Mouse (Mus musculus) gastrocnemius, postnatal 14 days (tissue): ENCODE measurements at regions not wholly inside any gene's neighbourhood (a gene's known extent, or its start where the extent isn't known, plus 50 kb on each side); places are given as distances from the start of the nearest gene placed in this dataset.

ENCODE experiments used
- DNase-seq: peaks from one replicate; pipeline ENCODE4 v3.0.0; 2021; ENCODE audit warnings: mixed read lengths
- intact Hi-C: fragments of 180-260 bp; cut with DNase I; formaldehyde crosslinking; loops from one replicate; pipeline ENCODE4 v1.15.1; 2025; ENCODE audit warnings: low total_unique reads

GRCm38 (mm10) chr11:63543971-63544696 is 378.0 kb downstream of the Hs3st3b1 start:
- intact Hi-C loops = no loop called here
- DNase-seq = no peak

- intact Hi-C loops = no loop called here
Observed at GRCm38 (mm10) chr11:63545516-63545915, 376.6 kb downstream of the Hs3st3b1 start.

GRCm38 (mm10) chr11:63560466-63560865 is 361.6 kb downstream of the Hs3st3b1 start:
- intact Hi-C loops = no loop called here
- DNase-seq = no peak

More at GRCm38 (mm10) chr11:63545516-63545915, 376.6 kb downstream of the Hs3st3b1 start:
- DNase-seq = peak; percentile 49

GRCm38 (mm10) chr11:63562696-63563095 is 359.4 kb downstream of the Hs3st3b1 start:
- DNase-seq = no peak
- intact Hi-C loops = no loop called here

GRCm38 (mm10) chr11:63565471-63566232 is 356.4 kb downstream of the Hs3st3b1 start:
- intact Hi-C loops = no loop called here
- DNase-seq = no peak

GRCm38 (mm10) chr11:63569785-63570479 is 352.2 kb downstream of the Hs3st3b1 start:
- no peak for DNase-seq
- intact Hi-C loops = no loop called here

GRCm38 (mm10) chr11:63570646-63571045 is 351.4 kb downstream of the Hs3st3b1 start:
- intact Hi-C loops = no loop called here
- DNase-seq = no peak

GRCm38 (mm10) chr11:63573271-63573670 is 348.8 kb downstream of the Hs3st3b1 start:
- intact Hi-C loops = no loop called here
- no peak for DNase-seq

- no peak for DNase-seq
- intact Hi-C loops = no loop called here
Observed at GRCm38 (mm10) chr11:63583321-63583720, 338.8 kb downstream of the Hs3st3b1 start.

- no peak for DNase-seq
- intact Hi-C loops = no loop called here
Observed at GRCm38 (mm10) chr11:63585216-63585869, 336.7 kb downstream of the Hs3st3b1 start.

- intact Hi-C loops = no loop called here
- no peak for DNase-seq
Observed at GRCm38 (mm10) chr11:63620220-63620619, 301.9 kb downstream of the Hs3st3b1 start.

GRCm38 (mm10) chr11:63630336-63630735 is 291.8 kb downstream of the Hs3st3b1 start:
- no peak for DNase-seq
- intact Hi-C loops = no loop called here

GRCm38 (mm10) chr11:63657057-63657456 is 265.0 kb downstream of the Hs3st3b1 start:
- intact Hi-C loops = no loop called here

GRCm38 (mm10) chr11:63665268-63665934 is 256.7 kb downstream of the Hs3st3b1 start:
- intact Hi-C loops = no loop called here
- DNase-seq = no peak

More at GRCm38 (mm10) chr11:63657057-63657456, 265.0 kb downstream of the Hs3st3b1 start:
- no peak for DNase-seq

GRCm38 (mm10) chr11:63670477-63670876 is 251.6 kb downstream of the Hs3st3b1 start:
- no peak for DNase-seq
- intact Hi-C loops = no loop called here

- no peak for DNase-seq
- intact Hi-C loops = no loop called here
Observed at GRCm38 (mm10) chr11:63671816-63672215, 250.3 kb downstream of the Hs3st3b1 start.

GRCm38 (mm10) chr11:63677921-63678320 is 244.2 kb downstream of the Hs3st3b1 start:
- intact Hi-C loops = no loop called here
- DNase-seq = no peak

GRCm38 (mm10) chr11:63678382-63678905 is 243.6 kb downstream of the Hs3st3b1 start:
- intact Hi-C loops = no loop called here
- DNase-seq = no peak

- intact Hi-C loops = no loop called here
- no peak for DNase-seq
Observed at GRCm38 (mm10) chr11:63679491-63679890, 242.6 kb downstream of the Hs3st3b1 start.
